In genomic region chr2:135761226-135761802, GRCm38 (mm10) we compare ENCODE assay signal across 14 mouse cellular contexts.
DNase-seq lines count a peak whose midpoint lies in the region; ATAC-seq and TF ChIP-seq lines count a peak whose summit lies in the region.
"Had no signal": no experiment of that assay in that cellular context is flagged by ENCODE, and none has a peak within 500 bp of the region (broad histone marks: within the 10 kb centered on the region; RNA-seq: fewer than 3 reads in every experiment).

No protein-coding gene starts in this region.

- no peak overlapping the region for H3K4me3 ChIP-seq in cerebellum, adult 2 months (replicated peaks; ENCODE audit: insufficient read depth, low read depth, low read length)
- no peak overlapping the region for H3K4me3 ChIP-seq in heart, embryonic 14.5 days (ENCODE audit: control insufficient read depth in 1 of 2, insufficient read depth in 1 of 2, low read depth in 1 of 2, low read length in 2 of 2)
- no peak overlapping the region for H3K4me3 ChIP-seq in heart, embryonic 11.5 days (ENCODE audit: low read depth, low read length)
- H3K4me3 ChIP-seq: forebrain, embryonic 10.5 days; liver, embryonic 15.5 days had no signal

- peak in 1 of 2 experiments; percentile 47 for DNase-seq in cerebellum, adult 2 months
- DNase-seq in cerebellum, adult 11-12 months = no peak
- peak; percentile 43 for DNase-seq in urinary bladder, postnatal 14 days (ENCODE audit: low spot score)
- no peak for DNase-seq in urinary bladder, postnatal 4 days (ENCODE audit: low spot score in 2 of 2)
- DNase-seq in B cell, adult 2 months = no peak
- DNase-seq in frontal cortex, postnatal 25 days (ENCODE audit: low spot score in 2 of 2) = no peak
- DNase-seq: kidney, adult 9 months; midbrain, embryonic 14.5 days; right cerebral cortex, postnatal 25 days had no signal

- no peaks in the 10 kb centered on the region for H3K36me3 ChIP-seq in heart, embryonic 14.5 days (ENCODE audit: control insufficient read depth, insufficient read depth, low read length)
- no peaks in the 10 kb centered on the region for H3K36me3 ChIP-seq in heart, embryonic 11.5 days (ENCODE audit: control insufficient read depth, insufficient read depth, low read length)
- H3K36me3 ChIP-seq: forebrain, embryonic 10.5 days; liver, embryonic 15.5 days had no signal

- no peak overlapping the region for H3K9ac ChIP-seq in heart, embryonic 14.5 days (ENCODE audit: low read length)
- H3K9ac ChIP-seq in heart, embryonic 11.5 days (ENCODE audit: low read depth, low read length) = no peak overlapping the region
- H3K9ac ChIP-seq: liver, embryonic 15.5 days had no signal

- WGBS in cerebellum, adult 2 months = 80% methylated on average over 8 of the region's 8 CpGs
- 63% methylated on average over 8 of the region's 8 CpGs for WGBS in heart, embryonic 14.5 days
- whole genome bisulfite sequencing in heart, embryonic 11.5 days (ENCODE audit: insufficient replicate concordance) = 67% methylated on average over 8 of the region's 8 CpGs

- no peak overlapping the region for H3K4me2 ChIP-seq in heart, embryonic 14.5 days (ENCODE audit: low read length)
- no peak overlapping the region for H3K4me2 ChIP-seq in heart, embryonic 11.5 days
- H3K4me2 ChIP-seq: liver, embryonic 15.5 days had no signal

- H3K4me1 ChIP-seq in cerebellum, adult 2 months (ENCODE audit: control insufficient read depth, insufficient read depth, low read length) = peaks cover 18% of the 10 kb centered on the region
- peaks cover 11 to 30% of the 10 kb centered on the region in 2 experiments for H3K4me1 ChIP-seq in heart, embryonic 14.5 days (ENCODE audit: control insufficient read depth in 2 of 2, insufficient read depth in 2 of 2, low read length in 2 of 2)
- H3K4me1 ChIP-seq in heart, embryonic 11.5 days (ENCODE audit: control insufficient read depth, insufficient read depth, low read length) = peaks cover 15% of the 10 kb centered on the region

- no peak for TF ChIP-seq CTCF in cerebellum, adult 2 months (IDR thresholded peaks at IDR 0.05; ENCODE audit: borderline replicate concordance, insufficient read depth, low read depth, low read length)

- no peak for TF ChIP-seq POLR2A in cerebellum, adult 2 months (IDR thresholded peaks at IDR 0.05; ENCODE audit: borderline replicate concordance, insufficient read depth, low read length)

- 0 out of 2 replicates have a peak, but pooled peaks have one; percentile 47 for ATAC-seq in heart, embryonic 14.5 days (ENCODE audit: insufficient number of reproducible peaks, insufficient read depth, low FRiP score, low read depth)
- no peak; the same call in 1 of the 2 replicates for ATAC-seq in heart, embryonic 11.5 days (replicated peaks; ENCODE audit: insufficient number of reproducible peaks, low FRiP score, low TSS enrichment)
- ATAC-seq: hindbrain, embryonic 16.5 days had no signal

- H3K27me3 ChIP-seq in cerebellum, adult 2 months (ENCODE audit: control insufficient read depth, insufficient read depth, low read length) = no peaks in the 10 kb centered on the region
- no peaks in the 10 kb centered on the region for H3K27me3 ChIP-seq in heart, embryonic 14.5 days (ENCODE audit: control insufficient read depth, insufficient read depth, low read length)
- H3K27me3 ChIP-seq in heart, embryonic 11.5 days (ENCODE audit: control insufficient read depth, insufficient read depth, low read length) = no peaks in the 10 kb centered on the region
- H3K27me3 ChIP-seq: liver, embryonic 15.5 days had no signal

- H3K9me3 ChIP-seq in heart, embryonic 14.5 days (ENCODE audit: control insufficient read depth, low read length) = no peaks in the 10 kb centered on the region
- no peaks in the 10 kb centered on the region for H3K9me3 ChIP-seq in heart, embryonic 11.5 days (replicated peaks; ENCODE audit: control insufficient read depth, low read length)
- H3K9me3 ChIP-seq: forebrain, embryonic 10.5 days; liver, embryonic 15.5 days had no signal

- 0 out of 2 replicates have a peak overlapping the region, but pooled peaks have one; percentile 30 for H3K27ac ChIP-seq in cerebellum, adult 2 months (ENCODE audit: insufficient read depth, low read length)
- peak overlapping the region; percentile 51 to 59 for H3K27ac ChIP-seq in heart, embryonic 14.5 days (replicated peaks in 1 of 2; ENCODE audit: control insufficient read depth in 1 of 2, insufficient read depth in 1 of 2, low read depth in 2 of 2, low read length in 2 of 2)
- H3K27ac ChIP-seq in heart, embryonic 11.5 days (ENCODE audit: low read depth, low read length) = no peak overlapping the region
- H3K27ac ChIP-seq: forebrain, embryonic 10.5 days; liver, embryonic 15.5 days had no signal
